Mouse (Mus musculus): ENCODE measurements at regions not wholly inside any gene's neighbourhood (a gene's known extent, or its start where the extent isn't known, plus 50 kb on each side); places are given as distances from the start of the nearest gene placed in this dataset.

GRCm38 (mm10) chr2:134214748-134215328 lies 339.3 kb downstream of the Hao1 start:
- DNase-seq (ENCODE audit: low spot score in 2 of 2): no peak

- DNase-seq (ENCODE audit: low spot score in 2 of 2): no peak
These were observed 350.9 kb downstream of the Hao1 start for GRCm38 (mm10) chr2:134203252-134203651.

GRCm38 (mm10) chr2:134195961-134196360 lies 358.2 kb downstream of the Hao1 start:
- peak in 1 of 2 experiments; percentile 3 for DNase-seq (ENCODE audit: low spot score in 2 of 2)

GRCm38 (mm10) chr2:134189435-134190063 lies 364.6 kb downstream of the Hao1 start:
- DNase-seq (ENCODE audit: low spot score in 2 of 2): no peak
